Mouse (Mus musculus) heart, embryonic 16.5 days (tissue): ENCODE results near the gene Tnfsf10. TPM values are rescaled to one million over a fixed set of nuclear protein-coding genes. Genes with fewer than 3 reads are reported as not detected.

ENCODE experiments used
- ATAC-seq: fragments of 200-750 bp; cut with Nextera tagmentation; replicated peaks from 2 replicates; pipeline ENCODE4 v1.8.0; 2017; ENCODE audit warnings: moderate number of reproducible peaks; ENCODE audit not compliant: insufficient read depth, low FRiP score; ENCODE audit errors: extremely low read depth
- H3K27ac ChIP-seq: fragments of 300-500 bp; sonication (generic); 2 replicates; pipeline ENCODE4 v1.5.1; 2014; ENCODE audit warnings: mild to moderate bottlenecking, low read length, control low read depth, moderate library complexity
- H3K27me3 ChIP-seq: fragments of 300-500 bp; sonication (generic); 2 replicates; pipeline ENCODE4 v1.6.1; 2014; ENCODE audit warnings: low read length, mixed read lengths; ENCODE audit not compliant: control insufficient read depth, insufficient read depth
- H3K36me3 ChIP-seq: fragments of 300-500 bp; sonication (generic); 2 replicates; pipeline ENCODE4 v1.6.1; 2014; ENCODE audit not compliant: control insufficient read depth, insufficient read depth
- H3K4me1 ChIP-seq: fragments of 300-500 bp; sonication (generic); 2 replicates; pipeline ENCODE4 v1.6.1; 2014; ENCODE audit warnings: low read length, mixed read lengths; ENCODE audit not compliant: control insufficient read depth, insufficient read depth
- H3K4me2 ChIP-seq: fragments of 300-500 bp; sonication (generic); 2 replicates; pipeline ENCODE4 v1.6.1; 2014; ENCODE audit warnings: low read depth, mild to moderate bottlenecking, control low read depth, low read length
- H3K4me3 ChIP-seq: fragments of 300-500 bp; sonication (generic); 2 replicates; pipeline ENCODE4 v1.5.1; 2014; ENCODE audit warnings: mild to moderate bottlenecking, control low read depth, low read length
- H3K9ac ChIP-seq: fragments of 300-500 bp; sonication (generic); 2 replicates; pipeline ENCODE4 v1.6.1; 2014; ENCODE audit warnings: low read length, control low read depth
- H3K9me3 ChIP-seq: fragments of 300-500 bp; sonication (generic); replicated peaks from 2 replicates; pipeline ENCODE4 v1.6.1; 2016; ENCODE audit warnings: low read length; ENCODE audit not compliant: control insufficient read depth
- whole genome bisulfite sequencing: fragments of 180-500 bp; shearing (Covaris S2); extraction: QIAGEN DNeasy Blood & Tissue Kit; methylation state at CpG from one replicate; pipeline ENCODE4 v1.1.7; 2014; 5-methylcytosine and 5-hydroxymethylcytosine counted together
- polyA plus RNA-seq: library from polyadenylated mRNA; unstranded; fragments of >200 nt; fragmentation: Nextera tagmentation; extraction: Ambion mirVana; gene quantifications from 2 replicates; pipeline ENCODE4 v1.2.1, GENCODE M21; 2015

Gene Tnfsf10
- polyA plus RNA-seq, 1 experiment from 2014 or later = 0.84 TPM

- Histone ChIP-seq H3K27me3 (peaks cover 52% of the 10 kb centered on the region), H3K27ac (no peak overlapping the region), H3K4me3 (peak overlapping the region; percentile 18; the same call in 1 of the 2 replicates), H3K9me3 (no peaks in the 10 kb centered on the region), H3K9ac (no peak overlapping the region), H3K36me3 (no peaks in the 10 kb centered on the region), H3K4me2 (peak overlapping the region; percentile 40; the same call in 1 of the 2 replicates), H3K4me1 (peaks cover 4% of the 10 kb centered on the region)
- 2% methylated on average over 77 of the region's 77 CpGs for WGBS
- no peak for ATAC-seq
These were observed 55.2 kb downstream of the Tnfsf10 start for GRCm38 (mm10) chr3:27371725-27372650.

- Histone ChIP-seq H3K4me3 (no peak overlapping the region), H3K4me1 (peaks cover 4% of the 10 kb centered on the region), H3K27me3 (peaks cover 52% of the 10 kb centered on the region), H3K27ac (no peak overlapping the region), H3K4me2 (no peak overlapping the region), H3K9me3 (no peaks in the 10 kb centered on the region), H3K36me3 (no peaks in the 10 kb centered on the region), H3K9ac (no peak overlapping the region)
- WGBS = 55% methylated on average over 9 of the region's 9 CpGs
- ATAC-seq = no peak
These were observed 57.6 kb downstream of the Tnfsf10 start for GRCm38 (mm10) chr3:27374396-27374795.

- ATAC-seq = no peak
- WGBS = 59% methylated on average over 4 of the region's 4 CpGs
- Histone ChIP-seq H3K9me3 (no peaks in the 10 kb centered on the region), H3K36me3 (no peaks in the 10 kb centered on the region), H3K4me3 (no peak overlapping the region), H3K9ac (no peak overlapping the region), H3K27ac (no peak overlapping the region), H3K27me3 (peaks cover 20% of the 10 kb centered on the region), H3K4me2 (no peak overlapping the region), H3K4me1 (no peaks in the 10 kb centered on the region)
These were observed 61.1 kb downstream of the Tnfsf10 start for GRCm38 (mm10) chr3:27377935-27378334.

- Histone ChIP-seq H3K4me3 (no peak overlapping the region), H3K9me3 (no peaks in the 10 kb centered on the region), H3K4me2 (no peak overlapping the region), H3K4me1 (no peaks in the 10 kb centered on the region), H3K27ac (no peak overlapping the region), H3K9ac (no peak overlapping the region), H3K36me3 (no peaks in the 10 kb centered on the region), H3K27me3 (no peaks in the 10 kb centered on the region)
- WGBS = 69% methylated on average over 3 of the region's 3 CpGs
- no peak for ATAC-seq
These were observed 68.0 kb downstream of the Tnfsf10 start for GRCm38 (mm10) chr3:27384836-27385235.

GRCm38 (mm10) chr3:27389923-27390322 lies 73.1 kb downstream of the Tnfsf10 start:
- H3K4me1 ChIP-seq = no peaks in the 10 kb centered on the region
- no peak for ATAC-seq
- H3K27ac ChIP-seq = no peak overlapping the region
- H3K9ac ChIP-seq = no peak overlapping the region
- no peak overlapping the region for H3K4me3 ChIP-seq
- WGBS = 31% methylated on average over 1 of the region's 1 CpGs
- H3K27me3 ChIP-seq = no peaks in the 10 kb centered on the region
- no peak overlapping the region for H3K4me2 ChIP-seq
- H3K9me3 ChIP-seq = 0 out of 2 replicates have a peak, but pooled peaks cover 3% of the 10 kb centered on the region
- H3K36me3 ChIP-seq = no peaks in the 10 kb centered on the region

Other genes with a start within 250 kb of the Tnfsf10 start
- 36.8 and 38.4 TPM in 2 replicates for gene Ect2, start 163.2 kb upstream of the Tnfsf10 start, polyA plus RNA-seq
- 22.3 and 26.5 TPM in 2 replicates for gene Nceh1, start 134.1 kb upstream of the Tnfsf10 start, polyA plus RNA-seq
- not detected in 2 replicates for gene Ghsr, start 54.3 kb downstream of the Tnfsf10 start, polyA plus RNA-seq